Mouse (Mus musculus) mouse trophoblast stem cell (cell line): ENCODE data around the gene Ier5.

Experiments used
- in situ Hi-C, 2 experiments: fragments of 300-500 bp; cut with MseI, MboI; formaldehyde crosslinking; loops; 2 replicates in 1 of 2; 3 replicates in 1 of 2; pipeline ENCODE4 v1.15.1; 2025

Ier5 gene

DNA sequence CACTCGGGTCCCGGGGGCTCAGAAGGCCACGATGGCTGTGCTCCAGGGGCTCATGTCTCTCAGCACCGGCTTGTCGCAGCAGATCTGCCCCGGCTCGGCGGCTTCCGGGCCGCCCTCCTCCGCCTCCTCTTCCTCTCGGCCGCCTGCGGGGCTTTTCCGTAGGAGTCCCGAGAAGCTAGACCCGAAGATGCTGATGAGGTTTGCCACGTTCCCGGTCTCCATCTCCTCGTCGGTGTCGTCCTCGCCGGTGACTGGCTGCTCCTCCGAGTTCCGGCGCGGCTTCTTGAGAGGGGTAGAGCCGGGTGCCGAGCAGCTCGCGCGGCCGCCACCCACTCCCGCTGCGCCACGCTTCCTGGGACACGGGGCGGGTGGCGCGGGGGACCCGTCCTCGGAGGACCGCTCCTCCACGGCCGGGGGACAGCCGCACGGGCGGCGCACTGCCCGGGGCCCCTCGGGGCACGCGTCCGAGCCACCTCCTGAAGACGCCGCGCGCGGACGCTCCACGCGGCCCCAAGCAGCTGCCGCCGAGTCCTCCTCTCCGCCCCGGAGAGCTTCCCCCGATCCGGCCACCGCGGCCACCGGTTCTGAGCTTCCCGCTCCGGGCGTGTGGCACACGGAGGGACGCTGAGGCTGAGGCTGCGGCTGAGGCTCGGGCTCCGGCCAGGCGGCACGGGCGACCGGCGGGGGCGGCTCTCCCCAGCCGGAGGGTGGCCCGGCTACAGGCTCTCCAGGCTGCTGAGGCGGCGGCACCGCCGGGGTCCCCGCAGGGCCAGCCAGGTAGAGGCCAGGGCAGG, 753 bp downstream of the Ier5 start:
- in situ Hi-C loops: no loop called here

DNA sequence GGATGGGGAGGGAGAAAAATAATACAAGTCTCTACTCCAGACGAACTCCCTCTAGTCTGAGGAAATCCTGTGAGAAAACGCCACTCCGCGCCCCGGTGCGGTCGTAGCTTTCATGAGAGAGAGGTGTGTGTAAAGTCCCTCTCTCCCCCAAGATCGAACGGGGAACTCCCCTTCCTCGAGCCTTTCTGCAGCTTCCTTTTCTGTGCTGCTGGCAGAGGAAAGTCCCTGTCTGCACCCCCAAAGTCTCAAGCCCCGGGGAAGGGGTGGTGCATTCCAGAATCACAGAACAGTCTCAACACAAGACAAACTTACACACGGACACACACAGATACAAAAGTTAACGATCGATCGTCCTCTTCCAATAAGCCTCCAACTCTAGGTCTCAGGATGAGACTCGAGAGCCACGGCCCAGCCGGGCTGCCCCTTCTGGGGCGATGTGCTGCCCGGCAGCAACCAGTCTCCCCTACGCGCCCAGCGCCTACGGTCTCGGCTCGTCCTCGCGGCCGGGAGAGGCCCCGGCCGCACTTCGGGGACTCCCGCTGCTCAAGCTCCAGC, 1.4 kb downstream of the Ier5 start:
- in situ Hi-C loops: no loop called here

DNA sequence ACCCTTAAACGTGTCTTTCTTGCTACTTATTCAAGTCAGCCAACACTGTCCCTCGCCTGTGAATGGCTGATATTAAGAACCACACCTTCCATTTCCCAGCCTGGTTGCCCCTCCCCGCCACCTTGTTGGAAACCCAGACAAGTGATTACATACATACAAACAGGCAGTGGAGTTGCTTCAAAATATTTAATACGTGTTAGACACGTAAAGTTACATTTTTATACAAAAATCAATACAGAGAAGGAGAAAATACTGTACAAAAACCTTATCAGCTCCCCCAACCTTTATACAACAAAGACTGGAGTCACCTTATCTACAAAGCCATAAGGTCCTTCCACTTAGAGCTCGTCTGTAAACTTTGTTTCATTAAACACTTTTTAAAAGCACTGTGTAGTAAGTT, 2.1 kb downstream of the Ier5 start:
- in situ Hi-C loops: no loop called here

DNA sequence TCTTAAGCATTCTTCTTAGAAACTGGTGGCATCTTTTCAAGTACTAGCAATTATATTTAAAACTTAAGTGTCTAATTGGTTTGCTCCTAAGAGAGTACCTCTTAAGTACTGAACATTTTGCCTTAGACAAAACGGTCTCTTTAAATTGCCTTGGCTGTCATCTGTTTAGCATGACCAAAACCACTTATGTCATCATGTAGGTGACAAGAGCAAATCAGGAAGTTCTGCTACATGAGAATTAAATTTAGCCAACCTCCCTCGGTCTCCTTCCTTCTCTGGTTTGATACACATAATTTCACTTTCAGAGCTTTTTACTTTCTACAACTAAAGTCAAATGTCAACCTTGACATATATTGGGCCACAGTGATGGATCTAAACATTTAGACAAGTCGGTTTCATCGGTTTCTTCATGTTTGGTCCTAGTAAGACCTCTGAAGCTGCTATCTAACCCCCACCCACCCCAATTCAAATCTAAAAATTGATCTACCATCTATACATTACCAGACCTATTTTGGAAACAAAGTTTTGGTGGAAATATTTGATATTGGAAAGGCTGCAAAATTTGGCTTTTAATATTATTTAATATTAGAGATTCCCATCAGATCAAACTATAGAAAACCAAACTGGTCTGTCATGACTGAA, 2.7 kb downstream of the Ier5 start:
- in situ Hi-C loops: no loop called here

DNA sequence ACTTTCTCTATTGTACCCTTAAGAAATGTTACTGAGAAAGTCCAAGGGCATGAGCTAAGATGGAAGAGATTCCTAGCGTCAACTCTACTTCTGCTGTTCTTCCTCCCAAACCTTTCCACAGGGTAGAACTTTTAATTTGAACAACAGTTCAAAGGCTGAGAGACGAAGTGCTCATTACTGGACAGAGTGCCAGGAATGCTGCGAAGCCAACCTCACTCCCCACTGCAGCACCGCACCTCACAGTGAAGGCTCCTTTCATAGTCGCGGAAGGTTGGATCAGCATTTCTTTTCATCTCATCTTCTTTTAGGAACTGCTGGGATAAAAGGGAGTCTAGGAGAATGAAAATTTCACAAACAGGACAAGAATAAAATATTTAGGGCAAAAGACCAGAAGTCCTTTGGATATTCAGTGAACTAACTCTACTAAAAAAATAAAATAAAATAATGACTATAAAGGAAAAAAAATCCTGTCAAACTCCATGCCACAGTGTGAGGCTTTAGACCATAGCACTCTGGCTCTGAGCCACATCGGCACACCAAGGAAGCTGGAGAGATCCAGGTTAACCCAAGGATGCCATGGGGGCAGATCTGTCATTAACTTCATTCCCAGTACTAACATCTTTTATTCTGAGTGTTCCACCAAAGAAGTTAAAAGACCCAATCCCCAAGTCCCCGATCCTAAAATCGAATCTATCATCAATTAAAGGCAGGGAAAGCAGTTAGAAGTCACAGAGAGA, 5.3 kb downstream of the Ier5 start:
- in situ Hi-C loops: no loop called here

DNA sequence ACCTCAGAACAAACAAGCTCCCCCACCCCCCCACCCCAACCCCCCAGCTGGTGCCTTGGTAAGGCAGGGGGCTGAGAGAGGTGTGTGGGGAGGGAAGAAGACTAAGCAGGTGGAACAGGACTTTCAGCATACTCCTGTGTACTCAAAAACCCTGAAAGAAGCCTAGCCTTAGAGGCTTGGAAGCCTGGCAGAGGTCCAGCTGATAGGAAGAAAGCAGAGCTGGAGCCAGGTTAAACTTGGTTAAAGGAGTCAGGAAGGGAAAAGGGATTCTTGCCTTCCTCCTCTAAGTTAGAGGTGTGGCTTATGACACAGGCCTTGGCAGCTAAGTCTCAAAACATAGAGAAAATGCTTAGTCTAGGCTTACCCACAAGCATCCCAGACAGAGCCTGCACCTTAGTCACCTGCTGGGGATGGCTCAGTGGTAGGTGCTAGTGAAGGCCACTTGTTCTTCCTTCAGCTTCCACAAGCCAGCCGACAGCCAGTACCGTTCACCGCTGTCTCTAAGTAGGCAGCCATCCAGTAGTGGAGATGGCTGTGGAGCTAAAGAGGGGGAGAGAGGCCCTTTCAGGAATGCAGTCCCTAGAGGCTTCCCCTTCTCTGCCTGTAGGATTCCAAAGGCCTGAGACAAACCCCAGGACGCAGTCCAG, 6.2 kb downstream of the Ier5 start:
- in situ Hi-C loops: no loop called here

DNA sequence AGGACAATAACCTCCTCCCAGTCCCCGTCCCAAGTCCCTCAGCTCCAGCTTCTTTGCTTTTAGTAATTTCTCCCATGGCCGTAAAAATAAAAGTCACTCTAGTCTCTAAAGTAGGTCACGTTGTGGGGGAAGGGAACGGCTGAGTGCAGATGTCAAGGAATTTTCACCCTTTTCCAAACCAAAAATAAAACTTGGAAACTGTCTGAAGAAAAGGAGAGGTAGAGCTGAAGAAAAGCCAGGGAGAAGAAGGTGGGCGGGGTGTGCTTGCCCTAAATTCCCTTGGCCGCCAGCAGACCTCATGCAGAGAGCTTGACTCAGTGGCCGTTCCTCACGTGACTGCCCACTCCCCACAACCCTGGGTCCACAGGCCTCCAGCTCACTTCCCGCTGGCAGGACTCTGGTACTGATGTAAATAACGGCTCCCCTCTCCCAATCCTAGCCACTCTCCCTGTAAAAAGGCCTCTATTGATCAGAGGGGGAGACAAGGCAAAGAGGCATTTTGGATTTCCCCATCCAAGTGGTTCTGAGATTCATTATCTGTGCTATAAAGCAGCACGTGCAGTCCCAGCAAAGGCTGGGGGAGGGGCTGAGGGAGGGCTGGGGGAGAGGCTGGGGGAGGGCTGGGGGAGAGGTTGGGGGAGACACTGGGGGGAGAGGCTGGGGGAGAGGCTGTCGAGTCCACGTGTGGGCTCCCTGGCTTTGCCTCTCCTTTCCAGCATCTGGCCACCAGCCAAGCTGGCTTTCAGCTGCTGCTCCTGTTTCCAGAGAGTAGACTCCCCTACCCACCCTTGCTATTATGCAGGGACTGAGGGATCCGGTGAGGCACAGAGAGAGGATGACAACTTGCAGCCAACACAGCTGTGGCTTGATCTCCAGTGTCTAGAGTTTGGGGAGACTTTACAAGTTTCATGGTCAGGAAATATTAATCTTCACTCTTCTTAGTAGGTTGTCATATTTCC, 7.3 kb downstream of the Ier5 start:
- in situ Hi-C loops: no loop called here

DNA sequence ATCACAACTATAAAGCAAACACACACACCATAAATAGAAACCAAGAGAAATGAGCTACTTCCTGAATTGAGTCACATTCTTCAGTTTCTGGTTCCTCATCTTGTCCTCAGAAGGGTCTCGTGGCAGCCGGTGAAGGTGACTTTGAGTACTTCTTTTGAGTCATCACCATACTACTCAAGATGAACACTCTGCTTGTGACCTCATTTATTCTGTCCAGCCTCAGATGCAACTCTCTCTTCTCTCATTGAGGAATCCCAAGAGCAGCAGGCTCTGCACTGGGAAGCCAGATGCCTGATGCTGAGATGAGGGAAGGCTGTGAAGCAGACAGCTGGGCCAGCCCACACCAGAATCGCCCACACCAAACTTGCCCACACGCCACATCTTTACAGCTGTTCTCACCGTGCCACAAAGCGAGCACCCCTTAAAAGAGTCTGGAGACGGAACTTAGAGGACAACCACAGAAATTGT, 8.0 kb downstream of the Ier5 start:
- in situ Hi-C loops: no loop called here

DNA sequence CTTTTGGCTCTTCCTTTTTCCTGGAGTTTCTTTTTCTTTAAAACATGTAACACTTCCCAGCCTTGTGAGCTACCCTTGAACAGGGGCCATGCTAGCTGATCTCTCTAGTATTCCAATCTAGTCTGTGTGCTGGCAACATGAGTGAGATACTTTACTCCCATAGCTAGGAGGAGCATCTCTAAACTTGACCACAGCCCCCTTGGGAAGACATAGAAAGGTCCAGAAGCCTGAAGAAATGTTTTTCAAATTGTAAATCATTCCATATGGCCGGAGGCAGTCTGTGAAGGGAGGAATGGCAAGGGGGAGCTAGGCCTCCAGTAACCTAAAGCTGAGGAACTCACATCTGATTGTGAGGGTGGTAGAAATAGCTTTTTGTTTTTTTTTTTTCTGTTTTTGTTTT, 8.7 kb downstream of the Ier5 start:
- in situ Hi-C loops: no loop called here

DNA sequence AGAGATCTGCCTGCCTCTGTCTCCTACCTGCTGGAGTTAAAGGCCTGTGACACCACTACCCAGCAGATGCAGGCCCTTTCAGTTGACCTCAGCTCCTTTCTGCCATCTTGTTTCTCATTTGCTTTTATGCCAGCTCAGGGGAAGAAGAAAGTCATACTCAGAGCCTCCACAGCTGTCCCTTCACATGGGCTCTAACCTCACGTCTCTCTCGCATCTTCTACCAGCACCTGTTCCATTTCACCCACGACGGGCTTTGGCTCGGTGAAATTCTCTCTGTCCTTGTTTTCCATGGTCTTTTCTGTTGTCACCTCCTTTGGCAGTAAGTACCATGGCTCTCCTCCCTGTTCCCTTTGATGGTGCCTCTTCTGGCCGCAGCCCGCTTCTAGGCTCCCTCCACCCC, 9.1 kb downstream of the Ier5 start:
- in situ Hi-C loops: no loop called here

DNA sequence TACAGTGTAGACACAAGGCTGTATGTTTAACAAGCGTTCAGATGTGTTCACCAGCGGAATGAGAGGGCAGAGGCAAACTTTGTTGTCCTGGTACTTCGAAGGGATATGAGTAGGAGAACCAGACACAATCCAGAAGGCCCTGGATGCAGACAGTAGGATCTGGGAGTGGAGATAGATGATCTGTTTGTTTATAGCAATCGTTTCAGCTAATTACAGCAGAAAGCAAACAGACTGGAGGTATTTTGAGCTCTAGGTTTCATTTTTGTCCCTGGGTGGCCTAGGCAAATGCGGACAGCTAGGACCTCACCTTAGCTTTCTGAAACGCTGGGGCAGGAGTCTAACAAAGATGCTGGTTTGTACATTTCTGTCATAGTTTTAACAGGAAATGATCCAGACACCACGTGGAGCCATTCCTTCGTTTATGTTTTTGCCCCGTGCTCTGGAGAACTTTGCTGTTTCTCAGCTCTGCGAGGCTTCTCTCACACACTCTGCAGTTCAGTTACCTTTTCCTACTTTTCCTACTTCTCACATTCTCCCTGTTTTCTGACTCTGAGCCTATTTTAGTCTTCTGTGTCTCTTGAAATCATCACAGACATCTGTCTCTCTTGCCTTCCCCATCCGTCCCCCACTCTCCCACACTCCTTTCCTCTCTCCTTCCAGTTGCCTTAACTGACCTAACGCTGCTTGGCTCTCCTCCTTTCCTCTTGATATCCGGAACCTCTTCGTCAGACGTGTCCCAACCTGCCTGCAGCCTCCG, 10.4 kb downstream of the Ier5 start:
- in situ Hi-C loops: no loop called here

DNA sequence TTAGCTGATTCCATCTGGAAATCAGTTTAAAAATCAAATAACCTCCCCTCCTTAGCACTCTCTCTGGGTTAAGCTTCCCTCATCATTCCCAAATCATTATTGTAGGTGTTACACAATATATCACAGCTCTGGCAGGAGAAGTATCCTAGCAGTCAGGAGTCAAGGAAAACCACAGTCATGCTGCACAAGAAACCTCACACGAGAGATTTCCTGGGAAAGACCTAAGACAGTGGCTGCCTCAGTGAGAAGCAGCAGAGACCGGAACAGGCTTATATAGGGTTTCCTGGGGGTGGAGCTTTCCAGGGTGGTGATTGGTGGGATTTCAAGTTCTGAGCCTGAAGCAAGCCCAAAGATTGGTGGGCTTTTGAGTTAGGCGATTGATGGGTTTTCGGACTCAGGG, 11.4 kb downstream of the Ier5 start:
- in situ Hi-C loops: no loop called here

DNA sequence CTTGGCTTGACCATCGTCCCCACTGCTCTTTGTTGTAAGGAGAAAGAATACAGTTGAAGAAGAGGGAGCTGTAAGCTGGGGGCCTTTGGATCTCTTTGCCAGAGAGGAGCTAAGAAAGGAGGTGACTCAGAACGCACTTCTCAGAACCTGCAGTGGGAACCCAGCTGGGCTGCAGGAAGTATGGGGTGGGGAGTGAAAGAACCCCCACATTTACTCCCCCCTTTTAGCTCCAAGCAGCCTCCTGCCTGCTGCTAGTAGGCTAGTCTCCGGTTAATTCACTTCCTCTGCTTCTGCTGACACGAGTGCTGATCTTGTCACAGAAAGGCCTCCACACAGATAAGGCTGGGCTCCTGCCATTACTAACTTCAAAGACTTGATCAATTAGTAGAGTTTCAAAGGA, 12.5 kb downstream of the Ier5 start:
- in situ Hi-C loops: no loop called here

DNA sequence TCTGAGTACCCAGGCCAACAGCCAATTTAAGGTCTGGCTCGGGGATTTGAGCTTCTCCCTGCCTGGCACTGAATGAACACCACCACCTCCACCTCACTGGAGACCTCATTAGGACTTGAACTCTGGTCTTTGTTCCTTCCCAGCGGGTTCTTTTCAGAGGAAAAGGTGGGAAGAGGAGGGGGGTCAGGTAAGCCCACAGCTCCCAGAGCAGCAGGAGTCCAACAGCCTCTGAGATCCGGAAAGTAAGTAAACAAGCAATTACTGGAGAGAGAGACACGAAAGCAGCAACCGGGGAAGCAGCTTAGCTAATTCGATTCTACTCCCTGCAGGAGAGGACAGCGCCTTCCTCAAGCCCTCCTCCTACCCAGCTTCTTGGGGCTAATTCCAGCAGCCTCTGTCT, 13.0 kb downstream of the Ier5 start:
- in situ Hi-C loops: no loop called here

DNA sequence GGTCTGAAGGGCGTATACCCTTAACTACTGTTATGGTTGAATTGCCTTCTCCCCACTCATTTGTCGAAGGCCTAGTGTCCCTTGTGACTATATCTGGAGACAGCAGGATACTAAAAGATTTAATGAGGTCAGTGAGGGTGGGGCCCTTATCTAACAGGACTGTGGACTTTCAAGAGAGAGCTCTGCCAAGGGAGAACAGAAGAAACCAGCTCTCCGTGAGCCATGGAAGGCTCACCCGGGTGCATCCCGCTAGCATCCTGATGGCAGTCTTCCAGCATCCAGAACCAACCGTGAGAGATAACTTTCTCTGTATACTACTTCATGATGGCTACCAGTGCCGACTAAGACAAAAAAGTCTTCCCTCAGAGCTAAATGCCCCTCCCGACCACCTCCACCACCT, 14.6 kb downstream of the Ier5 start:
- in situ Hi-C loops: no loop called here

DNA sequence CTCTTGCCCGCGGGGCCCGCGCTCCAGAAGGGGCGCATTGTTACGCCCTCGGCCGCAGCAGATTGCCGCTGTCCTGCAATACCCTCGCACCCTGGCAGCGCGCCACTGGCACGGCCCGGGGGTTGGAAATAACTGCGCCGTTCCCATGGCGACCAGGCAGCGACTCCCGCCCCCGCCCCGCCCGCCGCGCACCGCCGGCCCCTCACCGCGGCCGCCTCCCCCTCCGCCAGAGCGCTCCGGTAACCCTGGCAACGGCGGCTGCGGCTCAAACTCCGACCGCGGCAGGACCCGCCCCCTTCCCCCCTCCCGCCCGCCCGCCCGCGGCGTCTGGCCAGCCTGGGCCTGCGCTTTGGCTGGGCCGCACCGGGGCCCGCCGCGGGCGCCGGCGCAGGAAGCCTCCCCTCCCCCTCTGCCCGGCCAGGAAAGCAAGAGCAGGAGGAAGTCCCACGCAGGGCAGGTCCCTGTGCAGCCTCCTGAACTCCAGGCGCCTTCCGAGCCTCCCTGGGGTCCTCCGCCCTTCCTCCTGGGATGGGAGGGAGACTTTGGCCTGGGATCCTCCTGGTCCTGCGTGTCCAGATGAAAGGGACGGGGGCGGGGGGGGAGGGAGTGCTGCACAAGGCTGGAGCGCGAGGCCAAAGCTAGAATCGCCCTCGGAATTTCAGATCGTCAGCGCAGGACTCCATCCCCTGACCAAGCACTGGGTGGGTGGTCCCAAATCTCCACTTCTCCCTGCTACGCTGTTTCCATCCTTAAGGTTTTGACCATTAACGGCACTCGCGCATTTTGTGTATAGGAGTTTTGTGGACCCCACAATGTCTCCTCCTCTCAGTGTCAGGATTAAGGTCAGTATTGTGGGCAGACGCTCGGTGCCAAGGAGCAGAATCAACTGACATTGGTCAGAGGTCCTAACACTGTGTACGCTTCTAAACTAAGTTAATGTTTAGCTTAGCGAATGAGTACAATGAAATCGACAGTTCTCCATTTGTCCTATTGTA, 15.9 kb downstream of the Ier5 start:
- in situ Hi-C loops: no loop called here

DNA sequence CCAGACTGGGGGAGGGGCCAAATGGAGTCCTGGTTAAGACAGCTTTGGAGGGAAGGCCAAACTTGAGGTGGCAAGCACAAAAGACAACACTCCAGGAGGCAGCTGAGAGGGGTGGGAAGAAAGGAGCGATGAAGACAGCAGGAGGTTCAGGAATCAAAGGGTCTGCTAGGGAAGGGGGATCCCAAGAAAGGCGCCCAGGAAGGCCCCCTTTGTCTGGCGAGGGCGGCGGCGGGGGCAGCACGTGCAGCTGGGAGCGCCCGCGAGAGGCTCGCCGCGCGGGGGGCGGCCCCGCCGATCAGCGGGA, 16.5 kb downstream of the Ier5 start:
- in situ Hi-C loops: no loop called here

DNA sequence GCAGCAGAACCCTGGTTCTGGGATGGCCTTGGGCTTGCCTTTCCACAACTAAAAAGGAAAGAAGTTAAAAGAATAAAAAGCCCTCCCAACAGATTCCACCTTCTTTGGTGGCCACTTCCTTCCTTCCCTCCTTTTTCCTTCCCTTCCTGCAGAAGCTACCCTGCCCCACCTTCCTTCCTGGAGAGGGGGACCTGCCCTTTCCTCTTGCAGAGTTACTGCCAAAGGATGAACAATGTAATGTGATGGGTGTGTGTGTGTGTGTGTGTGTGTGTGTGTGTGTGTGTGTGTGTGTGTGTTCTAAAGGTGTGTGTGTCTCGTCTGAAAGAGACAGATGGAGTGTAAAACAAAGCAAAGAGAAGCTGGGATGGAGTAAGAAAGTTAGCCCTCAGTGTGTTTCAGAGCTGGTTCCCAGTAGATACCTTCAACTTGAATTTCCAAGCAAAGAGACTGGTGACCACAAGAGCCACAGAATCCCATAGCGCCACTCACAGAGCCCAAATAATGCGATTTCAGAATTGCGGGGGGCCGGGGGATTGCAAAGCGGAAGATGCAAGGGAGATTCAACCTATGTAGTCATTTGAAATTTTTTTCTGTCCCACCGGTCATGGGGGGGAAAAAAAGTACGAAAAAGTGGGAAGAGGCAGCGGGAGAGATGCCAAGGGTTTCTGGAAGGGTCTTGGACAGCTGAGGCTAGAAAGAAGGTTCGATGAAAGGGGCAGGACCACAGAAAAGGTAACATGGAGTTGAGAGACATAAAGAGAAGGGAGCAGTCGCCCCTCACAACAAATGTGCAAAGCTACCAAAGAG, 17.1 kb downstream of the Ier5 start:
- in situ Hi-C loops: no loop called here
